Mouse (Mus musculus): ENCODE results near the gene Pik3c2g. TPM values are rescaled to one million over a fixed set of nuclear protein-coding genes. Genes with fewer than 3 reads are reported as not detected.
"Not testable (repeated sequence)": the region's sequence is repeated elsewhere in the genome, so short reads cannot be mapped to it uniquely, and the experiment has no call there.

Gene Pik3c2g
- polyA plus RNA-seq, 1 experiment: not detected

- H3K4me1 ChIP-seq (ENCODE audit: control insufficient read depth, insufficient read depth, insufficient read length): no peaks in the 10 kb centered on the region
- no peak overlapping the region for H3K4me3 ChIP-seq (ENCODE audit: extremely low read depth, insufficient read depth, insufficient read length)
- WGBS: 80% methylated on average over 4 of the region's 4 CpGs
- no peak overlapping the region for H3K27ac ChIP-seq (ENCODE audit: insufficient read depth, low read length)
- H3K27me3 ChIP-seq (ENCODE audit: control insufficient read depth, insufficient read depth, low read length): no peaks in the 10 kb centered on the region
- DNase-seq (ENCODE audit: low read depth in 1 of 2, low spot score in 2 of 2): no peak
- H3K36me3 ChIP-seq (ENCODE audit: control insufficient read depth, insufficient read depth, low read length): no peaks in the 10 kb centered on the region
- TF ChIP-seq POLR2A (IDR thresholded peaks at IDR 0.05; ENCODE audit: low read depth, low read length): no peak
Observed at GRCm38 (mm10) chr6:139907138-139907537, 320.1 kb downstream of the Pik3c2g start.

DNA sequence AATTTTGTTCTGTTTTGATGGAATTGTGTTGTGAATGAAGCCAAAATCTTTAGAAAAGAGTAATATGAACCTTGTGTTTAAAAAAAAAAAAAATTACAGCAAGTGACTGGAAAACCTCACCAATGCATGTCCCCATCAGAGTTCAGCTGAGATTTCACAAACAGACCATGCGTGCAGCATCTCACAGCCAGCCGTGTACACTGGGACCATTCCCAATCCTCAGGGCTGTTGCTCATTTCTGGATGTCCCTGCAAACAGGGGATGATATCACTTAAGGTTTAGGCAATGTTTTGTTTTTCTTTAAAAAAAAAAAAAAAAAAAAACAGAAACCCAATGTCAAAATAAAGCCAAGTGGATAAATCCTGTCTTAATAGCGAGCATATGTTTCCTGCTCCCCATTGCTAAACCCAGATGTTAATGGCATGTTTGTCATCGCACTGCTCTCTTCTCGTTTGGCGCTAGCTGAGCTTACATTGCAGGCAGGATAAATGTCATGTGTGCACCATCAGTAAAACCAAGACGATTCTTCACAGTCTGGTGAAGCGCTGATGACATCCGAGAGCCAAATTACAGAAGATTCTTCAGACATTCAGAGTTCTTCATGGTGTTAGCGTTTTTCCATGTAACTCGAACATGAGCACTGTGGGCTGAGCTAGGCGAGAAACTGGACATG is 322.1 kb downstream of the Pik3c2g start:
- no peak for DNase-seq (ENCODE audit: low read depth in 1 of 2, low spot score in 2 of 2)
- TF ChIP-seq POLR2A (IDR thresholded peaks at IDR 0.05; ENCODE audit: low read depth, low read length) (no peak), CTCF (IDR thresholded peaks at IDR 0.05; ENCODE audit: extremely low read depth, insufficient read depth, insufficient read length, insufficient replicate concordance) (no peak)
- H3K4me1 ChIP-seq (ENCODE audit: control insufficient read depth, insufficient read depth, insufficient read length): no peaks in the 10 kb centered on the region
- H3K27me3 ChIP-seq (ENCODE audit: control insufficient read depth, insufficient read depth, low read length): no peaks in the 10 kb centered on the region
- no peak overlapping the region for H3K4me3 ChIP-seq (ENCODE audit: extremely low read depth, insufficient read depth, insufficient read length)
- 81% methylated on average over 12 of the region's 12 CpGs for WGBS
- H3K27ac ChIP-seq (ENCODE audit: insufficient read depth, low read length): no peak overlapping the region
- no peaks in the 10 kb centered on the region for H3K36me3 ChIP-seq (ENCODE audit: control insufficient read depth, insufficient read depth, low read length)

DNA sequence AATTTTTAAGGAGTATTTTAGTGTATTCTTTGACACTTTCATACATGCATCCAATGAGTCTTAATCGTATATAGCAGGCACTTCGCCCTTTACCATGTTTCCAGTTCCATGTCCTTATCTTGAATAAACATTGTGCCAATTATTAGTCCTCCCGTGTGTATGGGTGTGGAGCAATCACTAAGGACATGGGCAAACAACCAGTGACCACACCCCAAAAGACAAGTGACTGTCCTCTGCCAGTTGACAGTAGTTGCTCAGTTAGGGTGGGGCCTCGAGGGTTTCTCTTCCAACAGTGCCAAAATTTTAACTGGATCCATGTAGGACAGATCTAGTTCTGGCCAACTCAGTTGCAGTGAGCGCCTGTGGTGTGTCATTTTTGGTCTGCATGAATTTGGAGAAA is 341.7 kb downstream of the Pik3c2g start:
- no peaks in the 10 kb centered on the region for H3K36me3 ChIP-seq (ENCODE audit: control insufficient read depth, insufficient read depth, low read length)
- WGBS: 70% methylated on average over 5 of the region's 5 CpGs
- no peak overlapping the region for H3K27ac ChIP-seq (ENCODE audit: insufficient read depth, low read length)
- H3K27me3 ChIP-seq (ENCODE audit: control insufficient read depth, insufficient read depth, low read length): no peaks in the 10 kb centered on the region
- no peak for TF ChIP-seq CTCF (IDR thresholded peaks at IDR 0.05; ENCODE audit: extremely low read depth, insufficient read depth, insufficient read length, insufficient replicate concordance)
- TF ChIP-seq POLR2A (IDR thresholded peaks at IDR 0.05; ENCODE audit: low read depth, low read length): no peak
- no peak for DNase-seq (ENCODE audit: low read depth in 1 of 2, low spot score in 2 of 2)
- no peaks in the 10 kb centered on the region for H3K4me1 ChIP-seq (ENCODE audit: control insufficient read depth, insufficient read depth, insufficient read length)
- no peak overlapping the region for H3K4me3 ChIP-seq (ENCODE audit: extremely low read depth, insufficient read depth, insufficient read length)

DNA sequence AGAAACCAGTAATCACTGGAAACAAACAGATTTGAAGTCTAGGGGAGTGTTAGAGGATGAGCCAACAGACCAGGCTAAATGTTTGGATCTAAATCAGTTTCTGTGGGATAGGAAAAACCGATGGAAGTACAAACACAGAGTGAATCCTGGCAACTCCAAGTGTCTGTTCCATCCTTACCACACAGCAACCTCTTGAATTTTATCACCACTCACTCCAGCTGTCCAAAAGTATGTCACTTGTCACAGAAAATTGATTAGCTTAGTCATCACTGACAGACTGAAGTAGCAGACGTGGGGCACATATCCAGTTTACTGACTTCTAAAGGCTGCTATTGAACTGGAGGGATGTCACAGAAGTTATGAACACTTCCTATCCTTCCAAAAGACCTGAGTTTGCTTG is 347.8 kb downstream of the Pik3c2g start:
- no peak overlapping the region for H3K27ac ChIP-seq (ENCODE audit: insufficient read depth, low read length)
- no peaks in the 10 kb centered on the region for H3K4me1 ChIP-seq (ENCODE audit: control insufficient read depth, insufficient read depth, insufficient read length)
- H3K27me3 ChIP-seq (ENCODE audit: control insufficient read depth, insufficient read depth, low read length): no peaks in the 10 kb centered on the region
- 58% methylated on average over 2 of the region's 2 CpGs for WGBS
- no peak for DNase-seq (ENCODE audit: low read depth in 1 of 2, low spot score in 2 of 2)
- H3K36me3 ChIP-seq (ENCODE audit: control insufficient read depth, insufficient read depth, low read length): no peaks in the 10 kb centered on the region
- H3K4me3 ChIP-seq (ENCODE audit: extremely low read depth, insufficient read depth, insufficient read length): no peak overlapping the region
- no peak for TF ChIP-seq POLR2A (IDR thresholded peaks at IDR 0.05; ENCODE audit: low read depth, low read length)

DNA sequence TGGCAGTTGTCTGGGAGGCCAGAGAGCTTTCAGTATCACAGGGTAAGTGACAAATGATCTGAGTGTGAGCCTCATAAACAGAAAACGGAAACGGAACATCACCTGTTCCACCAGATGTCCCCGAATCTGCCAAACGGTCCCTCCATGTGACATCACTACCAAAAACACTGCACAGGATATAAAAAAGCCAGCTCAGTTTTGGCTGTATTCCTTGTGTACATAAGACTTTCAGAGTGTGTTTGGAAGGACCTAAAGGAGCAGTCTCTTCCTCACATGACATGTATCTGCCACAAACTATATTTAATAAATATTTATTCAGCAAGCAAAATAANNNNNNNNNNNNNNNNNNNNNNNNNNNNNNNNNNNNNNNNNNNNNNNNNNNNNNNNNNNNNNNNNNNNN is 350.6 kb downstream of the Pik3c2g start:
- not testable (repeated sequence) for H3K27ac ChIP-seq (ENCODE audit: insufficient read depth, low read length); DNase-seq (ENCODE audit: low read depth in 1 of 2, low spot score in 2 of 2); H3K4me1 ChIP-seq (ENCODE audit: control insufficient read depth, insufficient read depth, insufficient read length); H3K27me3 ChIP-seq (ENCODE audit: control insufficient read depth, insufficient read depth, low read length); H3K4me3 ChIP-seq (ENCODE audit: extremely low read depth, insufficient read depth, insufficient read length); H3K36me3 ChIP-seq (ENCODE audit: control insufficient read depth, insufficient read depth, low read length)
- 94% methylated on average over 4 of the region's 4 CpGs for WGBS

DNA sequence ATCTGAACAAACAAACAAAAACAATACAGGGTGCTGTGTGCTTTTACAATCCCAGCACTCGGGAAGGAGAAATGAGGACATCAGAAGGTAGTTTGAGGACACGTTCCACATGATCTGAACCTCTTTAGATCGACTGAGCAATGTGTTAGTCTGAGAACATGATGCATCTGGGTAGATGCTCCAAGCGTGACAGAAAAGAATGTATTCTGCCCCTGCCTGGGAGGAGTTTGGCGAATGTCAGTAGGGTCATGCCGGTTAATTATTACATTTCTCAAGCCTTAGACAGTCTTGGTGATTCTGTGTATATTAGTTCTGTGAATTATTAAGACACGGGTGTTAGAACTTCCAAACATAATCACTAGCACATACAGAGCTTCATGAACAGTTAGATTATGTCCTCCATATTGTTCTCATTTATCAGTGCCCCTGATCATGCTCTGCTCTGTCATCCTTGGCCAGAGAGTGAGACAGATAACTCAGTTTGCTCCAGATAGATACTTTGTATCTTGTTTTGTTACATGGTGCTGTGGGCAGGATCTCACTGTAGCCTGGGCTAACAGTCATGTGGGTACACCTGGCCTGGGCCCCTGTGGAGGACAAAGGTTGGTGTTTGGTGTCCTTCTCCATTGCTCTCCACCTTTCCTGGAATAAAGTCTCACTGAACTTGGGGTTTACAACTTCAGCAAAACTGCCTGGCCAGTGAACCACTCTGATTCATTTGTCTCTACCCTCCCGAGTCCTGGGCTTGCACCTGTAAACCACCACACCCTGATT is 360.3 kb downstream of the Pik3c2g start:
- TF ChIP-seq POLR2A (IDR thresholded peaks at IDR 0.05; ENCODE audit: low read depth, low read length): no peak
- TF ChIP-seq CTCF (IDR thresholded peaks at IDR 0.05; ENCODE audit: extremely low read depth, insufficient read depth, insufficient read length, insufficient replicate concordance): no peak
- no peaks in the 10 kb centered on the region for H3K36me3 ChIP-seq (ENCODE audit: control insufficient read depth, insufficient read depth, low read length)
- no peak overlapping the region for H3K4me3 ChIP-seq (ENCODE audit: extremely low read depth, insufficient read depth, insufficient read length)
- no peak overlapping the region for H3K27ac ChIP-seq (ENCODE audit: insufficient read depth, low read length)
- 81% methylated on average over 8 of the region's 8 CpGs for WGBS
- H3K4me1 ChIP-seq (ENCODE audit: control insufficient read depth, insufficient read depth, insufficient read length): no peaks in the 10 kb centered on the region
- no peaks in the 10 kb centered on the region for H3K27me3 ChIP-seq (ENCODE audit: control insufficient read depth, insufficient read depth, low read length)
- no peak for DNase-seq (ENCODE audit: low read depth in 1 of 2, low spot score in 2 of 2)

GRCm38 (mm10) chr6:139953596-139953995 is 366.6 kb downstream of the Pik3c2g start:
- Histone ChIP-seq H3K4me1 (ENCODE audit: control insufficient read depth, insufficient read depth, insufficient read length) (no peaks in the 10 kb centered on the region), H3K27me3 (ENCODE audit: control insufficient read depth, insufficient read depth, low read length) (no peaks in the 10 kb centered on the region), H3K27ac (ENCODE audit: insufficient read depth, low read length) (no peak overlapping the region), H3K4me3 (ENCODE audit: extremely low read depth, insufficient read depth, insufficient read length) (no peak overlapping the region), H3K36me3 (ENCODE audit: control insufficient read depth, insufficient read depth, low read length) (no peaks in the 10 kb centered on the region)
- no peak for TF ChIP-seq POLR2A (IDR thresholded peaks at IDR 0.05; ENCODE audit: low read depth, low read length)
- WGBS: 77% methylated on average over 12 of the region's 12 CpGs
- no peak for DNase-seq (ENCODE audit: low read depth in 1 of 2, low spot score in 2 of 2)

All from spleen, adult 2 months (tissue).